Mouse (Mus musculus) kidney, postnatal 25 days (tissue): ENCODE measurements around the gene Carns1.
A peak's percentile ranks its signal among the peaks of the same experiment; 100 is the strongest.

Experiments used
- DNase-seq, 2 experiments: peaks; one replicate each; pipeline ENCODE4 v3.0.0; 2021; ENCODE audit warnings: mixed read lengths in 2 of 2

Carns1 gene

GRCm38 (mm10) chr19:4170723-4171392, 4.4 kb downstream of the Carns1 start:
- DNase-seq = peak in 1 of 2 experiments; percentile 25

- no peak for DNase-seq
These were observed 5.5 kb downstream of the Carns1 start for GRCm38 (mm10) chr19:4169810-4170209.

- DNase-seq = peak; percentile 99 to 100
These were observed 5.9 kb downstream of the Carns1 start for GRCm38 (mm10) chr19:4169378-4169784.

- DNase-seq = peak in 1 of 2 experiments; percentile 29
These were observed 8.4 kb downstream of the Carns1 start for GRCm38 (mm10) chr19:4166678-4167476.

- DNase-seq = no peak
These were observed 10.6 kb downstream of the Carns1 start for GRCm38 (mm10) chr19:4164721-4165120.

- no peak for DNase-seq
These were observed 11.2 kb downstream of the Carns1 start for GRCm38 (mm10) chr19:4164100-4164499.

GRCm38 (mm10) chr19:4163543-4163887, 11.8 kb downstream of the Carns1 start:
- no peak for DNase-seq

GRCm38 (mm10) chr19:4162646-4163542, 12.4 kb downstream of the Carns1 start, which contains the start of gene Rps6kb2:
Rps6kb2 (minus strand) TSS chr19:4163354.
- DNase-seq = peak; percentile 98 to 99

GRCm38 (mm10) chr19:4159049-4159448, 16.2 kb downstream of the Carns1 start:
- DNase-seq = peak in 1 of 2 experiments; percentile 26

- DNase-seq = peak in 1 of 2 experiments; percentile 37
These were observed 18.5 kb downstream of the Carns1 start for GRCm38 (mm10) chr19:4156771-4157170.

- DNase-seq = no peak
These were observed 19.2 kb downstream of the Carns1 start for GRCm38 (mm10) chr19:4156073-4156579.

- peak in 1 of 2 experiments; percentile 36 for DNase-seq
These were observed 19.8 kb downstream of the Carns1 start for GRCm38 (mm10) chr19:4155223-4156072.

- DNase-seq = peak in 1 of 2 experiments; percentile 42
These were observed 20.6 kb downstream of the Carns1 start for GRCm38 (mm10) chr19:4154437-4155222.

GRCm38 (mm10) chr19:4153232-4153654, 22.0 kb downstream of the Carns1 start, which contains the start of gene Ptprcap:
Ptprcap (plus strand) TSS chr19:4153604.
- peak in 1 of 2 experiments; percentile 46 for DNase-seq

- no peak for DNase-seq
These were observed 22.6 kb downstream of the Carns1 start for GRCm38 (mm10) chr19:4152445-4153231.

GRCm38 (mm10) chr19:4151898-4152297, 23.4 kb downstream of the Carns1 start:
- DNase-seq = no peak

- DNase-seq = no peak
These were observed 23.8 kb downstream of the Carns1 start for GRCm38 (mm10) chr19:4151488-4151860.

GRCm38 (mm10) chr19:4150567-4151487, 24.5 kb downstream of the Carns1 start:
- DNase-seq = no peak
